Mouse (Mus musculus) MEL (cell line): ENCODE measurements around the gene Mrpl33. TPM values are rescaled to one million over a fixed set of nuclear protein-coding genes. Genes with fewer than 3 reads are reported as not detected.
A peak's percentile ranks its signal among the peaks of the same experiment; 100 is the strongest.

Experiments used
- DNase-seq: peaks from one replicate; pipeline ENCODE4 v3.0.0; 2011; ENCODE audit warnings: low read depth, low spot score
- H3K27ac ChIP-seq: 2 replicates; pipeline ENCODE4 v1.5.1; 2012; ENCODE audit warnings: low read depth, mild to moderate bottlenecking, control low read depth, low read length, moderate library complexity; ENCODE audit not compliant: control insufficient read depth
- H3K27me3 ChIP-seq, 2 experiments: fragments of 150-350 bp in 1 of 2; sonication (generic) in 1 of 2; 2 replicates each; pipeline ENCODE4 v1.6.1; 2012; ENCODE audit warnings: low read length in 2 of 2, mild to moderate bottlenecking in 2 of 2, improper control_type of control experiment in 1 of 2, moderate library complexity in 1 of 2; ENCODE audit not compliant: insufficient read depth in 2 of 2, control insufficient read depth in 1 of 2
- H3K36me3 ChIP-seq, 2 experiments: 2 replicates each; pipeline ENCODE4 v1.6.1; 2012 to 2014; ENCODE audit warnings: low read length in 2 of 2, improper control_type of control experiment in 1 of 2, inconsistent platforms in 1 of 2, mild to moderate bottlenecking in 1 of 2; ENCODE audit not compliant: insufficient read depth in 2 of 2, control insufficient read depth in 1 of 2
- H3K4me1 ChIP-seq, 2 experiments: fragments of 150-350 bp in 1 of 2; sonication (generic) in 1 of 2; 2 replicates each; pipeline ENCODE4 v1.6.1; 2012; ENCODE audit warnings: low read length in 2 of 2, improper control_type of control experiment in 1 of 2, mild to moderate bottlenecking in 1 of 2; ENCODE audit not compliant: insufficient read depth in 2 of 2, control insufficient read depth in 1 of 2
- H3K4me3 ChIP-seq, 2 experiments: fragments of 150-350 bp in 1 of 2; sonication (generic) in 1 of 2; 2 replicates each; pipeline ENCODE4 v1.5.1; 2012; ENCODE audit warnings: low read depth in 2 of 2, low read length in 2 of 2, mild to moderate bottlenecking in 2 of 2, moderate library complexity in 2 of 2, control low read depth in 1 of 2, improper control_type of control experiment in 1 of 2; ENCODE audit not compliant: control insufficient read depth in 1 of 2, insufficient read depth in 1 of 2
- H3K79me2 ChIP-seq: 2 replicates; pipeline ENCODE4 v1.6.1; 2012; ENCODE audit warnings: mild to moderate bottlenecking, low read length, moderate library complexity; ENCODE audit not compliant: control insufficient read depth, poor library complexity, insufficient read depth
- H3K9ac ChIP-seq: 2 replicates; pipeline ENCODE4 v1.6.1; 2012; ENCODE audit warnings: low read depth, mild to moderate bottlenecking, control low read depth, low read length, moderate library complexity; ENCODE audit not compliant: control insufficient read depth, poor library complexity, severe bottlenecking
- H3K9me3 ChIP-seq: fragments of 150-350 bp; sonication (generic); replicated peaks from 2 replicates; pipeline ENCODE4 v1.6.1; 2012; ENCODE audit warnings: mild to moderate bottlenecking, low read length, improper control_type of control experiment, moderate library complexity; ENCODE audit not compliant: insufficient read depth
- BHLHE40 ChIP-seq: IDR thresholded peaks from 2 replicates; pipeline ENCODE4 v1.6.1; 2012; ENCODE audit warnings: low read depth, mild to moderate bottlenecking, inconsistent platforms, low read length, improper control_type of control experiment, borderline replicate concordance
- EP300 ChIP-seq, 2 experiments: IDR thresholded peaks; 2 replicates each; pipeline ENCODE4 v1.6.1; 2011; ENCODE audit warnings: improper control_type of control experiment in 2 of 2, low read length in 2 of 2, low read depth in 1 of 2, mild to moderate bottlenecking in 1 of 2
- HCFC1 ChIP-seq: IDR thresholded peaks from 2 replicates; pipeline ENCODE4 v1.6.1; 2012; ENCODE audit warnings: low read depth, mild to moderate bottlenecking, inconsistent platforms, low read length, improper control_type of control experiment, moderate library complexity
- MAFK ChIP-seq: IDR thresholded peaks from 2 replicates; pipeline ENCODE4 v1.6.1; 2011; ENCODE audit warnings: low read depth, mild to moderate bottlenecking, low read length, improper control_type of control experiment, borderline replicate concordance
- MAX ChIP-seq: IDR thresholded peaks from 2 replicates; pipeline ENCODE4 v1.6.1; 2011; ENCODE audit warnings: low read length, improper control_type of control experiment
- POLR2A ChIP-seq, 2 experiments: IDR thresholded peaks; 2 replicates each; pipeline ENCODE4 v1.6.1; 2011 to 2012; ENCODE audit warnings: low read length in 2 of 2, mild to moderate bottlenecking in 2 of 2, control low read depth in 1 of 2, improper control_type of control experiment in 1 of 2, low read depth in 1 of 2, moderate library complexity in 1 of 2; ENCODE audit not compliant: control insufficient read depth in 1 of 2, insufficient read depth in 1 of 2, poor library complexity in 1 of 2
- POLR2AphosphoS2 ChIP-seq: IDR thresholded peaks from 2 replicates; pipeline ENCODE4 v1.6.1; 2011; ENCODE audit warnings: low read length, improper control_type of control experiment
- RAD21 ChIP-seq: IDR thresholded peaks from 2 replicates; pipeline ENCODE4 v1.6.1; 2011; ENCODE audit warnings: mild to moderate bottlenecking, low read depth, low read length, improper control_type of control experiment
- USF1 ChIP-seq: IDR thresholded peaks from 2 replicates; pipeline ENCODE4 v1.6.1; 2014; ENCODE audit warnings: low read depth, mild to moderate bottlenecking, inconsistent platforms, low read length, improper control_type of control experiment, moderate library complexity
- ZMIZ1 ChIP-seq: IDR thresholded peaks from 2 replicates; pipeline ENCODE4 v1.6.1; 2012; ENCODE audit warnings: low read depth, mild to moderate bottlenecking, inconsistent platforms, low read length, improper control_type of control experiment, moderate library complexity
- ZNF384 ChIP-seq: IDR thresholded peaks from 2 replicates; pipeline ENCODE4 v1.6.1; 2012; ENCODE audit warnings: low read depth, mild to moderate bottlenecking, inconsistent platforms, low read length, improper control_type of control experiment
- polyA plus RNA-seq, 2 experiments: library from polyadenylated mRNA; stranded (reverse) in 1 of 2; unstranded in 1 of 2; fragments of >175 nt in 1 of 2; fragments of >200 nt in 1 of 2; gene quantifications; 2 replicates each; pipeline versions ENCODE4 v1.2.1 to v1.2.4; 2012; ENCODE audit warnings: low replicate concordance in 2 of 2, low read depth in 1 of 2; ENCODE audit not compliant: insufficient read length in 2 of 2, insufficient read depth in 1 of 2, missing spikeins in 1 of 2
- total RNA-seq: library from RNA; depleted of rRNA; stranded (reverse); fragments of 300-350 nt; gene quantifications from 2 replicates; pipeline ENCODE4 v1.2.3, GENCODE M21; 2012

Gene Mrpl33
- total and polyA plus RNA-seq, 3 experiments, result 158 to 249 TPM; not detected in 1

DNA sequence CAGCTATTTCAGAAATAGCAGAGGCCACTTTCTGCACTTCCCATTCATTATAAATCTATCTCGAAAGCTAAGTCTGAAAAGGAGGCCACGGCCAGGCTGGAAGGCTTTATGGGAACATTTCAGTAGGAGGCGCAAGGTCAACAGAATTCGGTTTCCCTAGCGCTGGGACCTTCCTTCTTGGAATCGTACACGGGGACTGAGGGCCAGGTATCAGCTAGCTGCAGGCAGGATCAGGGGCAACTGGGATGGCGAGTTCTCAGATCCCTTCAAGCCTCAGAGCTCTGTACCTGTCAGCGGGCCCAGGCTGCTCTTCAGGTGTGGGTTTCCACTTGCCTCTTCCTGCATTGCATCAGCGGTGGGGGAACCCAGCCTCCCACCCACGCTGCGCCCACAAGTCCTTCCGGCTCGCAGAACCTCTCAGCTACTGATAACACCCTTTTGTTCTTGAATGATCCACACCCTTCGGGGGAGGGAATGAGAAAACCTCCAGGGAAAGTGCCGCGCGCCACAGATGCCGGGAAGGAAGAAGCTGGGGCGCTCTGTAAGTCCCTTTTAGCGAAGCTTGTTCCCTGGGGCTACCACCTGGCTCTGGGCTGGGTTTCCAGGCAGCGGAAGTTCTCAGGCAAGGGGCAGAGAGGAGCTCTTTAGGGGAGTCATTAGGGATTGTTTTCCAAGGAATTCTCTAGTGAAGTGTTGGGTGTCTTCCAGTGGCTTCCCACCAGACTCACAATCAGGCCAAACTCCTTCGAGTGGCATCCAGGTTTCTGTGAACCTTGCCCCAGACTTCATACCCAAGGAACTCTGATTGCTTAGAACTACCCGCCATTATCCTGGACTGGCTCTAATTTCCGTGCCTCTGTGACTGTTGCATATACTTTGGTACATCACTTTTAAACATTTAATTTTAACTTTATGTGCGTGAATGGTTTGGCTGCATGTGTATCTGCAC, at the start of gene Mrpl33 (continued):
- TF ChIP-seq RAD21 (peak; percentile 9; the same call in 1 of the 2 replicates), ZNF384 (no peak), HCFC1 (peak; percentile 83), BHLHE40 (0 out of 2 replicates have a peak, but pooled peaks have one; percentile 23), MAX (peak; percentile 90), MAFK (no peak; the same call in 1 of the 2 replicates)

GRCm38 (mm10) chr5:31559401-31559800, 37.3 kb upstream of the Mrpl33 start:
- Histone ChIP-seq H3K27me3 (no peaks in the 10 kb centered on the region), H3K4me1 (no peaks in the 10 kb centered on the region), H3K27ac (no peak overlapping the region), H3K79me2 (no peaks in the 10 kb centered on the region), H3K36me3 (peaks cover 0 to 10% of the 10 kb centered on the region in 2 experiments; a peak in 2 of 4 replicates), H3K4me3 (no peak overlapping the region), H3K9ac (no peak overlapping the region), H3K9me3 (no peaks in the 10 kb centered on the region)
- DNase-seq, result no peak
- no peak for TF ChIP-seq EP300 (IDR thresholded peaks at IDR 0.05; ENCODE audit: low read depth in 1 of 2, low read length in 2 of 2)
- no peak for TF ChIP-seq USF1

GRCm38 (mm10) chr5:31560352-31560751, 36.4 kb upstream of the Mrpl33 start:
- H3K9ac ChIP-seq, result no peak overlapping the region
- no peaks in the 10 kb centered on the region for H3K79me2 ChIP-seq
- H3K27ac ChIP-seq, result no peak overlapping the region
- H3K4me3 ChIP-seq, result no peak overlapping the region
- peaks cover 0 to 6% of the 10 kb centered on the region in 2 experiments; a peak in 2 of 4 replicates for H3K36me3 ChIP-seq
- TF ChIP-seq ZMIZ1 (no peak), ZNF384 (no peak), POLR2A (IDR thresholded peaks at IDR 0.05; ENCODE audit: control insufficient read depth in 1 of 2, insufficient read depth in 1 of 2, low read depth in 1 of 2, low read length in 2 of 2, poor library complexity in 1 of 2) (no peak), POLR2AphosphoS2 (no peak)
- TF ChIP-seq, all 39 proteins: peak for 0
- Histone ChIP-seq H3K9me3 (no peaks in the 10 kb centered on the region), H3K4me1 (no peaks in the 10 kb centered on the region), H3K27me3 (no peaks in the 10 kb centered on the region)
- no peak for DNase-seq
